Mouse (Mus musculus) ovary, adult 18-20 months (tissue): ENCODE measurements around the gene Gmeb1.

Experiments
- DNase-seq: peaks from one replicate; pipeline ENCODE4 v3.0.0; 2022; ENCODE audit warnings: low spot score, mixed read lengths

Gmeb1 gene

DNA sequence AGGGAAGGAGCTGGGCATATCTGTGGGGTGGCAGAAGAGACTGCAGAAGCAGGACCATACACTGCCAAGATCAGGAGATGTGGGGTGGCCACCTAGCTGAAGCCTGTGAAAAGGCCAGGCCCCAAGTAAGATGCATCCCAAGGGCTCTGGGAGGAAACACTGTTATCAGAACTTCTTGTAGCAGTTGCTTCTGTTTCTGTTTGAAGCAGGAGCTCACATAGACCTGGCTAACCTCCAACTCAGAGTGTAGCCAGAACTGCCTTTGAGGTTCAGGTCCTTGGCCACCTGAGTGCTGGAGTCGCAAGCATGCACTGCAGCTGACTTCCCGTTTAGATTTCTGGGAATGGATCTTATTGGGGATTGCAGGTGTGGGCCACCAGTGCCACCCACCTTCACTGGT is 43.6 kb downstream of the Gmeb1 start:
- DNase-seq: no peak

DNA sequence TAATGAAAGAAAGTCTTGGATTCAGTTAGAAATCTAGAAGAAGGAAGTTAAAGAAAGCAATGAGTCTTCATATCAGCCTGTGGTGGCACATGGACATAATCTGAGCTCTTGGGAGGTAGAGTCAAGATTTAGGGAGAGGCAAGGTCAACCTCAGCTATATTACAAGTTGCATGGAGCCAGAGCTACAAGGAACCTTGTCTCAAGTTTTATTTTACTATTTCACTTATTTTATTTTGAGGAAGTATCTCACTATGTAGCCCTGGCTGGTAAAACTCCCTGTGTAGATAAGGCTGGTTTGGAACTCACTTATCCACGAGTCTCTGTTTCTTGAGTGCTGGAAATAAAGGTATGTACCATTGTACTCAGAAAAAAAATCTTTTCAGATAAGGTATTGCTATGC is 44.8 kb downstream of the Gmeb1 start:
- DNase-seq: no peak

DNA sequence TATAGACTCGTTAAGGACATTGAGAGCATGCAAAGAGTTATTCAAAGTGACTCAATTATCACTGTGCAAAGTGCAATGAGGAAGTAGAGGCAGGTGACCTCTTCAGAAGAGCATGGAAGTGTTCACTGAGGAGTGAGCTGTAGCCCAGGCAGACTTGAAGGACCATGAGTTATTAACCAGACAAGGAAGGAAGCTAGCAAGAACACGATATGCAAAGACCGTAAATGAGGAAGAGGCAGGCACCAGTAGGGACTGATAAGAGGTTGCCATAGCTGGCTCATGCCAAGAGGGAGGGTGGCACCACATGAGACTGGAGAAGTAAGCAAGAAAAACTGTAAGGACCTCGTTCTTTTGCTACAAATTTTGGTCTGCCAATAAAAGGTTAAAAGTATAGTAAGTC is 46.6 kb downstream of the Gmeb1 start:
- no peak for DNase-seq

DNA sequence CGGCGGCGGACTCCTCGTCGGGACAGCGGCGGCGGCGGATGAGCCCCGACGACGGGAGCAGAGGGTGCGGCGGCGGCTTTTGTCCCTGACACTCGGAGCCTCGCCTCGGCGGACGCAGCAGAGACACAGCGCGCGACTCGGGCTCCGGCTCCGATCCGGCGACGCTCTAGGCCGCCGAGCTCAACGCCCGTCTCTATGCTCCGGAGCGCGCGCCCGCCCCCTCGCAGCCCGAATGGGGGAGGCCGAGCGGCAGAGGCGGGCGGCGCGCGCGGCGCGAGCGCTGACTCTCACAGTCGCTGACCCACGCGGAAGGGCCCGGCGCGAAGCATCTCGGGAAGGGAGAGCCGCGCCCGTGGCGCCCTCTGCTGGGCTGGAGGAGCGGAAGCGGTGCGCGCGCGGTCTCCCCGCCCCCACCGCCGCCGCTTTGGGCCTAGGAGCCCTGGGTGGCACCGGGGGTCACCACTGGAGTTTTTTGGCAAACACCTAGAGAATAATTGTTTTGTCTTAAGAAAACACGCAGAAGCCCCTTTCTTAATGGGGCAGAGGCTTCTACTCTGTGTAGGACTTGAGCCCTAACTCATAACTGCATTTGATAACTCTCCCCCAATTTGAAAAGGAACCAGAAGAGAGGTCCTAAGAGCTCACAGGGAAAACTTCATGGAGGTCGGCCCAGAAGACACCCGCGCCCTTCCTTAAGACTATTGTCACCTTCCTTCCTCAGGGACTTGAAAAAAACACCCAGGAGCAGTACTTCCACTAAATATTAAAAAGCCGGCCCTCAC is 49.3 kb downstream of the Gmeb1 start, which contains the start of gene Ythdf2:
Gene Ythdf2 (minus strand): TSS at position 351 of the 782 bp plus-strand sequence.
- DNase-seq: peak; percentile 94

DNA sequence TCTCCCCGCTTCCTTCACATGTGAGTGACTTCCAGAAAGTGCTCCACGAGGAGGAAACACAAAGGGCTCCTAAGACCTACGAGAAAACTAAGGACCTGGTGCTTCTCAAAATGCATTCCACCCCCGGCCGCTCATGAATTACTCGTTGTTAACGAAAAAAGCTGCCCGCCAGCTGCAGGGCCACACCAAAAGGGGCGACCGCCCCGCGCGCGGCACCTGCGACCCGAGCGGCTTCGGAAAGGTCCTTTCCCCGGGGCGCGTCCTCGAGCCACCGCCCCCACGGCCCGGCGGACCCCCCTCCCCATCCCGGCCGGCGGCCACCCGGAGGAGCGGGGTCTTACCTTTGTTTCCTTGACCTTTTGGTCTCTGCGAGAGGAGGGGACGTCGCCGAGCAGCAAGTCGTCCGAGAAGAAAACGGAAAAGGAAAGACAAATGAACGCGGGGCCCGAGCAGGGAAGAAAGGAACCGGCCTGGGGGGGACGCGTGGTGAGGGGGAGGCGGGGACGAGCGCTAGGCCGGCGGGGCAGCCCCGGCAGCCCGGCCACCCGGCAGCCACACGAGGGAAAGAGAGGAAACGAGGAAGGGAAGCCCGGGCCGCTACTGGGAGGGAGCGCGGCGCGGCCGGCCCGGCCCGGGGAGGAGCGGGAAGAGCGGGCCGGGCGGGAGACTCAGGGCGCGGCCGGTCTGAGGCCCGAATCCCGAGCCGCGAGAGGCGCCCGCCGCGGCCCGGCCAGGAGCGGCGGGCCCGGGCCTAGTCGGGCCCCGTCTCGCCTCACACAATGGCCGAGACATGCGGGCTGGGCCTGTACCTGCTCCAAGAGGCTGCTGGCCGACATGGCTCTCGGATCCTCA is 50.1 kb downstream of the Gmeb1 start:
- peak; percentile 3 for DNase-seq

DNA sequence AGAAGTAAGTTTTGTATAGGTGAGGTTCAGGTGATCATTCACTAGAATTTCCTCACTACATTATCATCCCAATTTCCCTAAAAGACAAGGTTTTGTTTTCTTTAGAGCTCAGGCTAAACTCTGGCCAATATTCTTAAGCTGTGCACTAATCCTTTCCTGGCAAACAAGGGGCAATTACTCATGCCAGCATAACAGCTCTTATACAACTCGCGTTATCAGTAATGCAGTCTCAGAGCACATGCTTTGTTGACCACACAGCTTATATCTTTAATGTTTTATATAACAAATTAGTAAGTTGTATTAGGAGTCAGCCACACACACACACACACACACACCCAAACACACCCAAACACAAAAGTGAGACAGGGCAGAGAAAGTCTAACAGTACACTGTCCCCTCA is 51.1 kb downstream of the Gmeb1 start:
- no peak for DNase-seq

DNA sequence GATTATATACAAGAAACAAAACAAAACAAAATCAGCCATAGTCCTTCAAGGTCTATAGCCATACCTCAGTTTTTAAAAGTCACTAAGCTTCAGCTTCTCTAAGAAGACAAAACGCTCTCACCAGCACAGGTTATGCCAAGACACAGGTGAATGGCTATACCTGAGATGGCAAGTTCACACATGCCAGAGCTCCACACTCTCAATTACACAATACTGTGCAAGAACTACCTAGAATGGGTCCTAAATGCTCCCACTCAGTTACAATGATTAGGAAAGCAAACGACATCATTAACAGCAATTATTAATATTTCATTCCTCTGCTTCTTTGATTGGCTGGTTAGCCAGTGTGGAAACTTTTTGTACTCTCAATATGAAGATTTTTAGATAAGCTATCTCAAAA is 52.1 kb downstream of the Gmeb1 start:
- no peak for DNase-seq

DNA sequence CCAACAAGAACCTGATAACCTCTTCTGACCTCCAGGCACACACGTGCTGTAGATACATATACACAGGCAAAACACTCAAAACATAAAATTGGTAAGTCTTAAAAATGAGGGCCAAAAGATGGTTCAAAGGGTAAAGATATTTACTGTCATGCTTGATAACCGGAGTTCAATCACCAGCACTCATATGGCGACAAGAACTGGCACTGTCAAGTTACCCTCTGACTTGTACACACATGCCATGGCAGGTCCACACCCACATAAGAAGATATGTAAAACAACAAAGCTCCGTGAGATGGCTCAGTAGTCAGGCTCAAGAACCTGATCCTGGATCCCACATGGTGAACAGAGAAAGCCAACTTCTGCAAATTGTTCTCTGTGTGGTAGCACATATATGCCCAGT is 54.1 kb downstream of the Gmeb1 start:
- DNase-seq: no peak

DNA sequence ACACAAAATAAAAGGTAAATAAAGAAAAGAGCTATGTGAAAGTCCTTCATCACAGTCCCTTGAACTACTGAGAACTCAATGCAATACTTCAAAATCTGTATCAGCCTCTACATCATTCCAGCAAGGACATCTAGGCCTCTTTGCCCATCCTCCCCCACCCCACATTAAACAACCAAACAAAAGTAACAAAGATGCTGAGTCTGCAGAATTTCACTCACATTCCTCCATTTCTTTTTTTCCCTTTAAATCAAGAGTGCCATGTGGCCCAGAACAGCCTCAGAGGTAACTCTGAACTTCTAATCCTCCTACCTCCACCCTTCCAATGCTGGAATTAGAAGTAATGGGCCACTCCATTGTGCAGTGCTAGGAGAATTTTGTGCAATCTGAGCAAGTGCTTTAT is 62.6 kb downstream of the Gmeb1 start:
- DNase-seq: no peak

DNA sequence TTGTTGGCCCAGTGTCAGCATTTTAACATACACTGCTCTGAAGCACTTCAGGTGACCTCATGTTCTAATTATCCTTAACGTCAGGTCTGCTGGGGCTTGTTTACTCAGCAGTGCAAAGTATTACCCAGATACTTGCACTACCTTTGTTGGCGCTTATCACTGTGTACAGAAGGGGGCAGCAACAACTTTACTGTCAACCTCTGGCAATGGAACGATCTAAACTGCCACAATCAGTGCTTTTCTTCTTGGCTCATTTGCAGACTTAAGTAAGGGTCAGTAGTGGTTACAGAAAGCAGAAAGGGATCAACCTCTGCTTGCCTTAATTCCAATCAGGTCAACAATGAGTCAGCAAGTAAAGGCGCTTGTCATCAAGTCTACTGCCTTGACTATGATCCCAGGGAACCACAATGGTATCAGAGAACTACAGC is 63.1 kb downstream of the Gmeb1 start:
- no peak for DNase-seq

DNA sequence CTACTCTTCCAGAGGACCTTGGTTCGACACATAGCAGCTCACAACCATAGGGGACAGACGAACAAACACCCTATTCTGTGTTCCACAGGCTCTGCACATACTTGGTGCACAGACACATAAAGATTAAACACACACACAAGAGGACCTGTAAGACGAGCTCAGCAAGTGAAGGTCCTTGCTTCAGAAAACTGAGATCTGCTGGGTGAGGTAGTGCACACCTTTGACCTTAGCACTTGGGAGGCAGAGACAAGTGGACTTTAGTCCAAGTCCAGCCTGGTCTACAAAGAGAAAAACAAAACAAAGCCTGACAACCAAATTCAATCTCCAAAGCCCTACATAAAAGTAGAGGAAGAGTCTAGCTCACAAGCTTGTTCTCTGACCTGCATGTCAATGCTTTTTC is 66.4 kb downstream of the Gmeb1 start:
- DNase-seq: no peak

DNA sequence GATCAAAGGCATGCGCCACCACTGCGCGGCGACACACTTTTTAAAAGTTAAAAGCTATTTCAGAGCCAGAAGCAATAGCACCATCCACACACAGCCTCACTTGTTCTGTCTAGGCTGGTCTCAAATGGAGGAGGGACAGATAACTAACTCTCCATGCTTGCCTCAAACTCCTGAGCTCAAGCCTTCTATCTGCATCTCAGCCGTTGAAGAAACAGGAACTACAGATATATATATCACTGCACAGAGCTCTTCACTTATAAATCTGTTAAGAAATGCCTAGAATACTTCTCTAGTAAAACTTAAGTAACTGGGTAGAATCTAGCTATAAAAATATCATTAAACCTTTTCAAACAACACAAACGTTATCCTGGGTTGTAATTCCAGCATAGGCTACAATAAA is 67.0 kb downstream of the Gmeb1 start:
- no peak for DNase-seq

DNA sequence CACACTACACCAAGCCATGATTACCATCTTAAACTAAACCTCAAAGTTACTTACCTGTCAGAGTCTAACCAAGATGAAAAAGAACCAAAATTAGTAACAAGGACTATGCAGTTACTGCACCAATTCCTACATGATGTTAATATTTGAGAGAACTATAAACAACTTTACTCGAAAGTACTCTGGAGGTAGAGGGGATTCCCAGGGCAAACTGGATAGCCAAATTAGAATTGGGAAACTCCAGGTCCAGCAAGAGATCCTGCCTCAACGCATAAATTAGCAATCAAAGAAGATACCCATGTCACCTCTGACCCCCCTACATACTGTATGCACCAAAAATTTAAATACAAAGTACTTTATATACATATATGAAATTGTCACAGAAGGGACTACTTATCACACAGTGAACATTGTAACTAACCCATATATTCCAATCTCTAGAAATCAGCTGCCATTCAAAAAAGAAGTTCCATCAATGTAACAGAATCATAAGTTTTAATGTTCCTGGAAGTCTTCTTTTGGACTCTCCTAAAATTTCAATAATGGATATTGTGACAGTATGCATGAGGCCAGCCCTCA is 73.5 kb downstream of the Gmeb1 start:
- no peak for DNase-seq

DNA sequence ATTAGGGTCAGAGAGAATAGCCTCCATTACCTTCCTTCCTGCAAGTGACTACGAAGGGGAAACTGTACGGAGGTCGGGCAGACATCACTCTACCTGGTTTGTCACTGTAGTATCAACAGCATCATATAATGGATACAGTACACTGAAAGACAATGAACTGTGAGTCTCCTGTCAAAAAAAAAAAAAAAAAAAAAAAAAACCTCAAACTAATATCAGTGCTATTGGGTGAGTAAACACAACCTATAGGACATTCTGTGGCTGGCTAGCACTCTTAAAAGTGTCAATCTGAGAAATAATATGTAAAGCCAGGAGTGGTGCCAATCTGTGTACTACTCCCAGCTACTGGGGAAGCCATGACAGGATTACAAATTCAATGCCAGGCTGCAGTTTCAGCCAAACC is 78.2 kb downstream of the Gmeb1 start:
- no peak for DNase-seq

DNA sequence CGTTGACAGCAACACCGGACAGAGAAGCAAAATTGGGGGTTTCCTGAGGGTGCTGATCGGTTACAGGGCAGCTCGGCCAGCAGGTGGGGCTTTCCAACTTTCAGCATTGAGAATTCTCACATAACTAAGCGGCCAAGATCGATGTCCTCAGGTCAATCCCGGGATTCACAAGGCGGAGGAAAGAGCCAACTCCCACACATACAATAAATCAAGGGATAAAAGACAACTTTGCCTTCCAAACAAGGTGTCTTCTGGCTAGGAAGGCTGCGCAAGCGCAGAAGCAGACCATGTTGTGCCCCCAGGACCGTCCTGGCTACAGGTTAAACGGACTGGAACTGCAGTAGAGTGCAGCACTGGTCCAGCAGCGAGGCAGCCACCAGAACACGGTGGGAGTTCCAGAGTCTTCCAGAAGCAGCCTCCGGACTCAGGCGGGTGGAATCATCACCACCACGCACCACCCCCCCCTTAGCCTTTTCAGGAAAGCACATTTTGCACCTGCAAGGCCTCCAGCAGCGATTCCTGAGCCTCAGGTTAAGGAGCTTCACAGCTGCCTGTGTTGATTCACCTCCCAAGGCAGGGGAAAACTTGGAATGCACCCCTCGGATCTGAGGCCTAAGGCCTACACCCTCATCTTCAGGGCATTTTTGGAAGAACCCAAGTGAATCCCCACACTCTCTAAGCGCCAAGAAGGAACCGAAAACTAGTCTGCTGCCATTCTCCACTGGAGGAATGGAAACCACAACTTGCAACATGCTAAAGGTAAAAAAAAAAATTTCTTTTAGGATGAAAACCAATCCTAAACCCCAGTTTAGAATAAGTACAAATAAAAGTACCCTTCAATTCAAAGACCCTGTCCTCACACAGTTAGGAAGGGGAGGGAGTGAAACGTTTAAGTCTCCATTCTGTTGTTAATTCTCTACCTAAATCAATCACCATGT is 79.4 kb downstream of the Gmeb1 start:
- no peak for DNase-seq

DNA sequence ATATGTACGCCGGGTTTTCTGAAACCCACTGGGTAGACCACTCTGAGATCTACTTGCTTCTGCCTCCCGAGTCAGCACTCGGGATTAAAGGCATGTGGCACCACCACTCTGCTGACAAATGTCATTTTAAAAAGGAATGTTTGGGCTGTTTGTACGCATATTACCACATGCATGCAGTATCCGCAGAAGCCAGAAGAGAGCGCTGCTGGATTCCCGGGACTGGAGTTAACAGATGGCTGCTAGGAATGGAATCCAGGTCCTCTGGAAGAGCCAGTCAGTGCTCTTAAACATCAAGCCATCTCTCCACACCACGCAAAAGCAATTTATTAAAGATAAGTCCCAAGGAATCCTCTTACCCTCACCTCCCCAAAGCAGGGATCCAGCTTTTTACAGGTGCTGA is 80.7 kb downstream of the Gmeb1 start:
- DNase-seq: no peak

DNA sequence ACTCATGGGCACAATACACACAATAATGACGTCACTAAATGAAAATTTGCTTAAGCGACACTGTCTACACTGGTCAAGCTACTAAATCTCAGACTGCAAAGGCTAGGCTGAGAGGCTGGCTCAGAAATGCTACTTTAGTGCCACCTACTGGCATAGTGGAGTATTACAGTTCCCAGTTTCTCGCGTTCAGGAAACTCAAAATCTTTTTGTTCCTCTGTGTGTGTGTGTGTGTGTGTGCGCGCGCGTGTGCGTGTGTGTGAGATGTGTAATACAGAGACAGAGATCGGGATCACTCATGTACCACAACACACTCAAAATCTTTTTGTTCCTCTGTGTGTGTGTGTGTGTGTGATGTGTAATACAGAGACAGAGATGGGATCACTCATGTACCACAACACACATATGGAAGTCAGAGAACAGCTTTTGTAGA is 82.8 kb downstream of the Gmeb1 start:
- DNase-seq: no peak

DNA sequence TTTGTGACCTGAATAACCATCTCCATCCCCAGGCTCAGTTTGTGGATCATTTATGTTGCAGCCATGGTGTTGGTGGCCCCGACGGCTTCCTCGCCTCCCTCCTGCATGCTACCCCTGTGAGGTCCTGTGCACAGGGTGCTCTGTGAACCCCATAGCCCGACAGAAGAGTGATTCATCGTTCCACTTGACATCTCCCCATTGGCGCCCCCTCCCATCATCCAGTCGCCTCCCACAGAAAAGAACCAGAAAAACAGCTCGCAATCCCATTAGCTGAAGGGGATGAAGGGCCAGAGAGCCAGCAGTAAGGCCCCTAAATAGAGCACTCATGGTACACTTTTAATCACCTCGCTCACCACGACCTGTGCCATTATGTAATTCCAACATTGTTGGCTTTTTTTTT is 84.9 kb downstream of the Gmeb1 start:
- DNase-seq: no peak
